Mouse (Mus musculus) thymus, adult 2 months (tissue): ENCODE measurements around the gene Zbtb44.

ENCODE experiments used
- CTCF ChIP-seq: fragments of 200-500 bp; IDR thresholded peaks from 2 replicates; pipeline ENCODE4 v1.5.1; 2012; ENCODE audit warnings: mild to moderate bottlenecking, control low read depth, low read length, moderate library complexity, borderline replicate concordance; ENCODE audit not compliant: control insufficient read depth, poor library complexity, insufficient read depth; ENCODE audit errors: extremely low read depth
- POLR2A ChIP-seq: fragments of 200-500 bp; IDR thresholded peaks from 2 replicates; pipeline ENCODE4 v1.6.1; 2012; ENCODE audit warnings: mild to moderate bottlenecking, low read length, control low read depth, moderate library complexity; ENCODE audit not compliant: control insufficient read depth, poor library complexity, insufficient read depth; ENCODE audit errors: extremely low read depth

GRCm38 (mm10) chr9:31122464-31123030, 92.1 kb downstream of the Zbtb44 start:
- TF ChIP-seq POLR2A (no peak), CTCF (no peak)
